Mouse (Mus musculus) olfactory bulb, adult 2 months (tissue): ENCODE measurements around the gene Tnfrsf9. TPM values are rescaled to one million over a fixed set of nuclear protein-coding genes. Genes with fewer than 3 reads are reported as not detected.

Source experiments
- H3K27ac ChIP-seq: fragments of 200-500 bp; 2 replicates; pipeline ENCODE4 v1.5.1; 2012; ENCODE audit warnings: low read depth, low read length; ENCODE audit not compliant: insufficient read depth
- H3K4me1 ChIP-seq: fragments of 200-500 bp; 2 replicates; pipeline ENCODE4 v1.6.1; 2012; ENCODE audit warnings: low read length; ENCODE audit not compliant: control insufficient read depth, insufficient read depth
- H3K4me3 ChIP-seq: fragments of 200-500 bp; 2 replicates; pipeline ENCODE4 v1.5.1; 2012; ENCODE audit warnings: mild to moderate bottlenecking, low read depth, low read length, moderate library complexity; ENCODE audit not compliant: insufficient read depth
- CTCF ChIP-seq: fragments of 200-500 bp; IDR thresholded peaks from 2 replicates; pipeline ENCODE4 v1.5.1; 2012; ENCODE audit warnings: low read depth, mild to moderate bottlenecking, low read length, moderate library complexity; ENCODE audit not compliant: insufficient read depth
- POLR2A ChIP-seq: fragments of 200-500 bp; IDR thresholded peaks from 2 replicates; pipeline ENCODE4 v1.6.1; 2012; ENCODE audit warnings: mild to moderate bottlenecking, low read depth, low read length, moderate library complexity; ENCODE audit not compliant: insufficient read depth
- WGBS: fragments of 180-500 bp; shearing (Covaris S2); methylation state at CpG from one replicate; pipeline ENCODE4 v1.1.7; 2018; 5-methylcytosine and 5-hydroxymethylcytosine counted together
- polyA plus RNA-seq: library from polyadenylated mRNA; stranded (reverse); fragments of >200 nt; gene quantifications from 2 replicates; pipeline ENCODE4 v1.2.4, GENCODE M21; 2012; ENCODE audit warnings: low replicate concordance; ENCODE audit not compliant: missing spikeins, insufficient read depth, insufficient read length

Tnfrsf9 gene
- polyA plus RNA-seq, 1 experiment: not detected

DNA sequence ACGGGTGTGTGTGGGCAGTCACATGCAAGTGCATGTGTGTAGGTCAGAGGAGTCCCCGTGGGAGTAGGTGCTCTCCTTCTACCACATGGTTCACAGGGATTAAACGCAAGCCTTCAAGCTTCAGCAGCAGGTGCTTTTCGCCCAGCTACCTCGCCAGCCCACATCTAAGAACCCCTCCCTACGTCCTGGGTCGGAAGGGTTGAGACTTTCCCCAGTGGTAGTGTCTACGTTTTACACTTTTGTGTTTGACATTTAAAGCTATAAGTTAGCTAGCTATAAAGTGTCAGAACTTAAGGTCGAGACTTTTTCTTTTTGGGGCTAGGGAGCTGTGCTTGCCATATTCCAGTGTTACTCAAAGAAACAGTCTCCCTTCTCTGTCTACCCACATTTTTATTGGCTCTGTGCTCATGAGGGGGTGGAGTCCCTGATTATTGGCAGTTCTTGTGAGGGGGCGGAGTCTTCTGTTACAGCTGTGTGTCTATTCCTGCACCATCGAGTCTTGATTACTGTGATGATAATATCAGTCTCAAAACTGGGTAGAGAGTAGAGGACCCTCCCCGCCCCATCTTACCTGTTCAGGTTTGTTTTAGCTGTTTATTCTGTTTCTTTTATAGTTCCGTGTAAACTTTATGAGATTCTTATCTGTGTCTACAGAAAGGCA is 25.8 kb downstream of the Tnfrsf9 start:
- TF ChIP-seq CTCF: no peak
- no peak for TF ChIP-seq POLR2A
- Histone ChIP-seq H3K4me3 (no peak overlapping the region), H3K27ac (no peak overlapping the region), H3K4me1 (peaks cover 17% of the 10 kb centered on the region)
- 58% methylated on average over 13 of the region's 13 CpGs for WGBS

DNA sequence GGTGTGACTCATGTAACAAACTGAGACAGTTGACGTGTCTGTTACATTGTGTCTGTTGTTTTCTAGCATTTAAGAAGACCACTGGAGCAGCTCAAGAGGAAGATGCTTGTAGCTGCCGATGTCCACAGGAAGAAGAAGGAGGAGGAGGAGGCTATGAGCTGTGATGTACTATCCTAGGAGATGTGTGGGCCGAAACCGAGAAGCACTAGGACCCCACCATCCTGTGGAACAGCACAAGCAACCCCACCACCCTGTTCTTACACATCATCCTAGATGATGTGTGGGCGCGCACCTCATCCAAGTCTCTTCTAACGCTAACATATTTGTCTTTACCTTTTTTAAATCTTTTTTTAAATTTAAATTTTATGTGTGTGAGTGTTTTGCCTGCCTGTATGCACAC is 30.3 kb downstream of the Tnfrsf9 start:
- H3K27ac ChIP-seq: no peak overlapping the region
- no peak overlapping the region for H3K4me3 ChIP-seq
- TF ChIP-seq POLR2A (no peak), CTCF (no peak)
- peaks cover 3% of the 10 kb centered on the region; the same call in 1 of the 2 replicates for H3K4me1 ChIP-seq
- 92% methylated on average over 7 of the region's 7 CpGs for WGBS

GRCm38 (mm10) chr4:150950972-150951371 is 36.6 kb downstream of the Tnfrsf9 start:
- Histone ChIP-seq H3K4me3 (no peak overlapping the region), H3K27ac (no peak overlapping the region), H3K4me1 (no peaks in the 10 kb centered on the region)
- TF ChIP-seq POLR2A (no peak), CTCF (no peak)
- WGBS: 80% methylated on average over 10 of the region's 10 CpGs

DNA sequence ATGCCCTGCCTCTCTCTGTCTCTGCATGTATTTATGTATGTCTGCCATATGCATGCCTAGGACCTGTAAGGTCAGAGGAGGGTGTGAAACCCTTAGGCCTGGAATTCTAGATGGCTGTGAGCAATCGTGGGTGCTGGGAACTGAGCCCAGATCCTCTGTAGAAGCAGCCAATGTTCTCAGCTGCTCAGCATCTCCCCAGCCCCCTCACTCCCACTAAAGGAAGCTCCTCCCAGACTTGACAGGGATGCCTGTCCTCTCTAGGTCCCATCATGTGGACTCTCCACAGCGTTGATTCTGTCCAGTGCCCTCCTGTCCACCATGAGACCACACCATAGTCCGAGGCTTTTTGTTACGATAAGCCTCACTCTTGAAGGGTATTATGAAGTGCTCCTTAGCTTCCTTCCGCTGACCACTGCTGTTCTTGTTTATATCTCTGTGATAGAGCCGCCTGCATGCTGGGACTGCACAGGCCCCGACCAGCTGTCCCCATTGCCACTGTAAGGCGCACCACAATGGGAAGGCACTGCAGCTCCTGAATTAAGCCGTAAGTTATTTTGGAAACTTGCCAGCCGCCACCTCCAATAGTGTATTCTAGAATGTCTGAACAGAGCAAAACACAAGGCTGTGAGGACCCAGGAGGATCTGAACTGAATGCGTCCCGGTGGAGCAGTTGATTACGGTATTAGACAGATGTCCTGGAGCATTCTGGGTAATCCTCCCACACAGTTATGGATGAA is 42.2 kb downstream of the Tnfrsf9 start:
- 42% methylated on average over 13 of the region's 13 CpGs for WGBS
- Histone ChIP-seq H3K4me1 (peaks cover 4% of the 10 kb centered on the region), H3K4me3 (no peak overlapping the region), H3K27ac (no peak overlapping the region)
- TF ChIP-seq POLR2A (no peak), CTCF (no peak)

DNA sequence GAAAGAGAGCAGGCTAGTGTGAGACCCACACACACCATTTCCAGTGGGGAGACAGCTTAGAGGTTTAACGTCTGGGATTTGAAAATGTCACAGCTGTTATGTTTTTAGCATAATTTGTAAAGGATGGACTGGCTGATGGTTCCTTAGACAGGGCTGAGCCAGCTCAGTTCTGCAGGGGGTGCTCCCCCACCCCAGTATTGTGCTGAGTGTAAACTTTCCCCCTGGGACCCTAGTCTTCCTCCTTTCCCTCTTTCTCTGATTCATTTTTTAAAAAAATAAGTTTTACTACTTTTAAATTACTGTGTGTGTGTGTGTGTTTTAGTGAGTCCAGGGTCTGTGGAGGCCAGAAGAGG is 42.7 kb downstream of the Tnfrsf9 start:
- Histone ChIP-seq H3K4me3 (no peak overlapping the region), H3K27ac (no peak overlapping the region), H3K4me1 (peaks cover 4% of the 10 kb centered on the region)
- 25% methylated on average over 1 of the region's 1 CpGs for WGBS
- no peak for TF ChIP-seq POLR2A
- no peak for TF ChIP-seq CTCF

DNA sequence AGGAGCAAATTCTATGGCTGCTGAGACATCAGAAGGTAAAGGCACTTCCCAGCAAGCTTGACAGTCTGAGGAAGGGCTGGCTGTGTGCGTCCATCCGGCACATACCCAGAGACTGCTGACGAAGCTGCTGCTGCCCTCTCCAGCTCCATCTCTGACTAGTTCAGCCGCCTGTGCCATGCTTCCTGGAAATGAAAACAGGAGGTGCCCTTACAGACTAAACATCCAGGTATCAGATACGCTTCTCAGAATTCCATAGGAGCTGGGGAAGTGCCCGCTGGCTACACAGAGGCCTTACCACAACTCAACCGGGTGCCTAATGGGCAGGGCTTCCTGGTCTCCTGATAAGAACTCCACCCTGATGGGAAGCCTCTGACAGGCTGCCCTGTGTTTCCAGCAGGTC is 44.2 kb downstream of the Tnfrsf9 start:
- peaks cover 4% of the 10 kb centered on the region for H3K4me1 ChIP-seq
- H3K4me3 ChIP-seq: no peak overlapping the region
- WGBS: 92% methylated on average over 7 of the region's 7 CpGs
- TF ChIP-seq POLR2A: no peak
- TF ChIP-seq CTCF: no peak
- H3K27ac ChIP-seq: no peak overlapping the region

GRCm38 (mm10) chr4:150962231-150962630 is 47.9 kb downstream of the Tnfrsf9 start:
- Histone ChIP-seq H3K27ac (no peak overlapping the region), H3K4me1 (peaks cover 5% of the 10 kb centered on the region), H3K4me3 (no peak overlapping the region)
- TF ChIP-seq POLR2A (no peak), CTCF (no peak)
- WGBS: 51% methylated on average over 6 of the region's 6 CpGs

- 66% methylated on average over 2 of the region's 2 CpGs for WGBS
- TF ChIP-seq POLR2A (no peak), CTCF (no peak)
- H3K4me1 ChIP-seq: peaks cover 5% of the 10 kb centered on the region
Measured at GRCm38 (mm10) chr4:150963711-150964110, 49.3 kb downstream of the Tnfrsf9 start.

GRCm38 (mm10) chr4:150964635-150965554 is 50.5 kb downstream of the Tnfrsf9 start:
- WGBS: 8% methylated on average over 25 of the region's 25 CpGs
- peak; percentile 40; the same call in 1 of the 2 replicates for TF ChIP-seq CTCF
- no peak for TF ChIP-seq POLR2A
- Histone ChIP-seq H3K4me1 (peaks cover 5% of the 10 kb centered on the region), H3K27ac (no peak overlapping the region), H3K4me3 (no peak overlapping the region; the same call in 1 of the 2 replicates)

More at GRCm38 (mm10) chr4:150963711-150964110, 49.3 kb downstream of the Tnfrsf9 start:
- H3K4me3 ChIP-seq: no peak overlapping the region
- H3K27ac ChIP-seq: no peak overlapping the region
